Mouse (Mus musculus): ENCODE data around the gene Cntnap2.

The Cntnap2 gene

DNA sequence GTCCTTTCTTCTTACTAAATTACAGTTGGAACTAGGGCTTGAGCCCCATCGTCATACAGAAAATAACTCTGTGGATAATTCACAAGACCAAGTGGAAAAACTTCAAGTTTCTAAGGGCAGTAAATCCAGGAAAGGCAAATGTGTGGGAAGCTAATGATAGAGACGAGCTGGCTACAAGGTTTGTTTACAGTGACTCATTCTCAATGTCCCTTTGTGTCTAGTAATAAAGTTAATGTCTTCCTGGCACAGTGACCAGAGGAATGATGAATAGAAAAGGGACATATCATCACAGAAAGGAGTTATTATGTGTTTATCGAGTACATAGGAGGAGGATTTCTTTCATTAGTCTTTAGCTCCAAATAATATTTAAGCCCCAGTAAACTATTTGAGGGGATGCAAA lies 828.7 kb downstream of the Cntnap2 start:
- no peak for DNase-seq (ENCODE audit: low read depth in 2 of 2, low spot score in 2 of 2)

DNA sequence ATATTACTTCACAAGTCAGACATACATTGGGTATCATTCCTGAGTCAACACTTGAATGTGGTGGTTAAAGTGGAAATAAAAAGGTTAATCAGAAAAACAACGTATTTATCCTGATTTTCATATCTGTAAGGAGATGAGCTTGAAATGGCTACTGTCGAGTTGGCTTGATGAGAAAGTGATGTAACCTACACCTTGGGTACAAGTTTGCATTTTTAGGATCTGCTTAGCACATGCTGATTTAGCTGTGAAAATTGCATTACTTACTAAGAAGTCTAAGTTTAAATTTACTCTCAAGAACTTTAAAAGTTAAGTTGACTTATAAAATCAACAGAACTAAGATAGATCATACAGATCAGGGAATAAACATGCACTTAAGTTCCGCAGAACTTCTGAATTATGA lies 879.1 kb downstream of the Cntnap2 start:
- DNase-seq (ENCODE audit: low read depth in 2 of 2, low spot score in 2 of 2), result no peak

DNA sequence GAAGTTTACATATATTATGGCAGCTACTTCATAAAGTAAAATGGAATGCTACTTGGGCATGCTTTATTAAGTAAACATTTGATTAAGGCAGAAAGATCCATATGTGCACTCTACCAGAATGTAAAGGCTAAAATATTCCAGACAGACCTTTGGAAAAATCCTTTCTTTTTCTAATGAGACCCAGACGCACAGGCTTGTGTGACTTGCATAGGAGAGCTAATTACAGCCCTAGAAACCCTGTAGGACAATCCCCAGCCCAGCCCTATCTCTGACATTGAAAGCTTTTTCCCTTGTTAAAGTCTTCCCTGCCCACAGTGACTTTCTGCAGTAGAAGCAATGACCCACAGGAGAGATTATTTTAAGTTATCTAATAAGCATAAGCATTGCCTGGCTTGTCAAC lies 879.6 kb downstream of the Cntnap2 start:
- DNase-seq (ENCODE audit: low read depth in 2 of 2, low spot score in 2 of 2), result no peak

DNA sequence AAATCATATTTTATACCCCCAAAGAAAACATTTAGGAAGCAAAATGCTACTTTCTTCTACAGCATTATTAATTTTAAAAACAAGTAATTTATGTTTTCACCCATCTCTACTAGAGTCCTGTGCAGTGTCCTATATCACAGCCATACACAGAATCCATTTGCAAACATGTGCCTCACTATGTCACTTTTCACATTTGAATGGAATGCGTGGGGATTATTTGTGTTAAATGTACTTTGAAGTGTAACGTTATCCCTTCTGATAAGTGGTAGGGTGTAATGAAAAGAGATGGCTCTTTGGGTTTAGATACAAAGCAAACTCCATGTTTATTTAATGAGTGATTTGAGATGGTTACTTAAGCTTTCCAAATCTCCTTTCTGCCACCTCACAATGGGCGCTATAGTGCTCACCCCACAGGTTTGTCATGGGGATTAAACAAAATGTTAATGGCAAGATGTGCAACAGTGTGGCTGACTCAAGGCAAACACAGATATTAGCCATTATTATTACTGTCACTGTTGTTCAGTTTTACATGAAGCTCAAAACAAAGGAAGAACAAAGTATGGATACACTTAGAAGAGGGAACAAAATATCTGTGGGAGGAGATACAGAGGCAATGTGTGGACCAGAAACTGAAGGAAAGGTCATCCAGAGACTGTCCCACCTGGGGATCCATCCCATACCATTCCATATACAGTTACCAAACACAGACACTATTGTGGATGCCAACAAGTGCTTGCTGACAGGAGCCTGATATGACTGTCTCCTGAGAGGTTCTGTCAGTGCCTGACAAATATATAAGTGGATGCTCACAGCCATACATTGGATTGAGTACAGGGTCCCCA lies 886.2 kb downstream of the Cntnap2 start:
- DNase-seq (ENCODE audit: low read depth in 2 of 2, low spot score in 2 of 2), result no peak

DNA sequence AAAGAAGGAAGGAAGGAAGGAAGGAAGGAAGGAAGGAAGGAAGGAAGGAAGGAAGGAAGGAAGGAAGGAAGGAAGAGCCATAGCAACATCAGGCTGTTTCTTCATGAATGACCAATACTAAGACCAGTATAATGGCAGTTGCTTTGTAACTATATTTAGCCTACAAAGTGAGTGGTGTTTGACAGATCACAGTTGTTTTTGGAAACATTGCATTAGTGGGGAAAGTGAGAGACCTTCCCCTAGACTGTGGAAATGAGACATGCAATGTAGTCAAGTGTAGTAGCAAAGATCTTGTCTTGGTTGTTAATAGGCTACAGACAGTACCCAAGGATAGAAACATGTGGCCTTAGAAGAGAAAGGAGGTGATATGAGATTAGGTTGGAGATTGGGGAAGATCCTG lies 895.6 kb downstream of the Cntnap2 start:
- DNase-seq (ENCODE audit: low read depth in 2 of 2, low spot score in 2 of 2), result no peak

DNA sequence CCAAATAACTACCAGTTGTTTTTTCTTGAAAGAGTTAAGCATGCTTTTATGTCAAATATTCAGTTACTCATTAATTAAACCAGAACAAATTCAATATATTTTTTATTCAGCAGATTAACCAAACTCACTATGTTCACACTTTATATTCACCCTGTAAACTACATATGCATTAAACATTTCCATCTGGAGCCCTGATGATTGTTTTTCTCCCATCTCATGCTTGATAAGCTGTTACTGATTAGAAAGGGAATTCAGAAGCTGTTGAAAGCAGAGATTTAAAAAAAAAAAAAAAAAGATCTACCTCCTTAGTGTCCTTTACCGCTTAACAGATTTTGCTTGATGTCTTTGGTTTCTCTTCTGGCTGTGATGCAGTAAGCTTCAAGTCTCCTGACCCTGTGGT lies 905.3 kb downstream of the Cntnap2 start:
- DNase-seq (ENCODE audit: low read depth in 2 of 2, low spot score in 2 of 2), result no peak

DNA sequence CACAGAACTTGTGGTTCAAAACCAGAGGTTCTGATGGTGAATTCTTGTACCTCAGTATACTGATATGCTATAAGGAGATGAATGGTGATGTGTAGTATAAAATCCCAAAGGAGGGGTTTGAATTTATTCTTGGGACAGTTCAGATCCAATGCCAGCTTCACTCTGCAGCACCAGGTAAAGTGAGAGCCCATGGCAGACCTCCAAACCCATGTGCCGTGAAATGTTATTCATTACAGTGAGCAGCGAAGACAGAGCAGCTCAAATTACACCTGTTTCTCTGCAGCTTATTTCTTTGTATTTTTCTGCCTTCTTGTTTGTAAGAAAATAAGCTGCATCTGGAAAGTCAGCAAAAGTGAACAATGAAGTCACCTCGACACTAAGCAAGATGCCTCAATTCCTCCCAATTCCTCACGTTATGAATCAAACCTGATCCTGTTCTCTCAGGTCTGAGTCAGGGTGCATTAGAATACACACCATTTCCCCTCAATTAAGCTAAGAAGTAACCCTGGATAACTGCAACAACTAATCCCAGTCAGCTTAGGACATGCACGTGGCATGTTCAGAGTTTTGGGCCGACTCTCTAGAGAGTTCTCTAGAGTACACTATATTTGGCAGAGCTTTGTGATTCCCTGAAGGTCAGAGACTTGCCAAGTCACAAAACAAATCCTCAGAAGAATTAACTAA lies 915.5 kb downstream of the Cntnap2 start:
- no peak for DNase-seq (ENCODE audit: low read depth in 2 of 2, low spot score in 2 of 2)

DNA sequence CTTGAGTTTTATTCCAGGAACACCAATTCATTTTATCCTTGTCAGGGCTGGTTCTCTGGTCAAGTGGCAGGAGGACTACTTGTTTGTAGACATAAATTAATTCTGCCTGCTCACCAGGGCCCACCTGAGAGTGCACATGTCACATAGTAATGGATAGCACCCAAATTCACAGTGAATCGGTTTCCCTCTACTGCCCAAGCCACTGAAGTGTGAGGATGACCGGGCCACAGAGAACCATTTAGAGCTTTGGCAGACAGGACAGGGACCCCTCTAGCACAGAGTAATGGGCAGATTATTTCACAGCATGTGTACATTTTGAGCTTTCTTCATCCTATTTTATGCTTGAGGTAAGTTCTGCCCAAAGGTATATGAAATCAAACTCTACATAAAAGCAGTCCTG lies 920.0 kb downstream of the Cntnap2 start:
- no peak for DNase-seq (ENCODE audit: low read depth in 2 of 2, low spot score in 2 of 2)

DNA sequence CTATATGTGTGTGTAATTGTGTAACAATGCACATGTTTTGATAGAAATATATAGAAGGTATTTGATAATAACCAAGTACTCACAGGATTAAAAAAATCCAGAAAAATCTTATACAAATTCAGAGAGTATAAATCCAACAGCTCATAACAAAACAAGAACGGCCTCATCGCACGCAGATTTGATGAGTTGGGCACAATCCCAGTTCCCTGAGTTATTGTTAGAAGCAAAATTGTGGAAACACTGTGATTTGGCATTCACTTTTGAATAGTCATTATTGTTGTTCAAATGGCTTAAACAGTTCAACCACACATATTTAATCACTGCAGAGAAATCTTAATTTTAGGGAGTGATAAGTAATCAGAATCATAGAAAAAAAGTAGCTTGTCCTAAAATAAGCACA lies 928.9 kb downstream of the Cntnap2 start:
- DNase-seq (ENCODE audit: low read depth in 2 of 2, low spot score in 2 of 2), result no peak

DNA sequence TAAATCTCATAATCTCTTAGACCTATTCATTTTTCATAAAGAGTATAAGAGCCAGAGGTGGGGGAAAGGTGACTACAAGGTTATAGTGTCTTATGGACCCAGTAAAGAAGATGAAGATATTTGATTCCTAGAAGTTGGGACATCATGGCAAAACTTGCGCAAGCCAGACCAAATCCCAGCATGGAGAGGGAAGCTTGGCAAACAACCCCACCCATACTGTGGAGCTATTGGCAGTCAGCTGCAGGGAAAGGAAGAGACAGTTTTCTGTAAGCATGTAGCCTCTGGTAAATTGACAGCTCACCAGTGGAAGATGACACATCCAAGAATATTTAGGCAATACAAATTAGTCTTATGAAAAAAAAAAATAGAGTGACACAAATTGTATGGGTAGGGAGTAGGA lies 931.9 kb downstream of the Cntnap2 start:
- no peak for DNase-seq (ENCODE audit: low read depth in 2 of 2, low spot score in 2 of 2)

DNA sequence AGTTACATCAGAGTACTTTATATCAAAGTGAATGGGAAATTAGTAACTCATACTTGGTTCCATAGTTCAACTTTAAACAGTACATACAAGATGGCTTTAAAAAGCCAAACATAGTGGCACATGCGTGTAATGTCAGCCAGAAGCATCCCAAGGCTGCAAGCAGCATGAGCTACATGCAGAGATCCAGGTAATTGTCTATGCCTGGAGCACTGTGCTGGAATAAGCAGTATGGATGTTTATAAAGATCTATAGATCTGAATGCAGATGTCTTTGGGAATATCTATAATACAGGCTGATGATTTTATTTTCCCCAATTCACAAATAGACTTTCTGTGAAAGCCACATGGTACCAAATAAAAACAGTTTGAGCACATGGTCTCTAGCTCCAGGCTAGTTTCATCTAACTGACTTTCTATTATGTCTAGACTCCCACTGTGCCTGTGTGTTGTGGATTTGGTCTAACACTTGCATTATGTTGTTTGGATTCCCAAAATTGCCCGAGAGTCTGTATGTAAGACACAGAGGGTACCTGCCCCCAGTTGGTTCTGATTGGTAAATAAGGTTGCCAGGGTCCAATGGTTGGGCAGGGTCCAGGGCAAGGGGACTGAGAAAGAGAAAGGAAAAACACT lies 963.5 kb downstream of the Cntnap2 start:
- DNase-seq (ENCODE audit: low read depth in 2 of 2, low spot score in 2 of 2), result no peak

DNA sequence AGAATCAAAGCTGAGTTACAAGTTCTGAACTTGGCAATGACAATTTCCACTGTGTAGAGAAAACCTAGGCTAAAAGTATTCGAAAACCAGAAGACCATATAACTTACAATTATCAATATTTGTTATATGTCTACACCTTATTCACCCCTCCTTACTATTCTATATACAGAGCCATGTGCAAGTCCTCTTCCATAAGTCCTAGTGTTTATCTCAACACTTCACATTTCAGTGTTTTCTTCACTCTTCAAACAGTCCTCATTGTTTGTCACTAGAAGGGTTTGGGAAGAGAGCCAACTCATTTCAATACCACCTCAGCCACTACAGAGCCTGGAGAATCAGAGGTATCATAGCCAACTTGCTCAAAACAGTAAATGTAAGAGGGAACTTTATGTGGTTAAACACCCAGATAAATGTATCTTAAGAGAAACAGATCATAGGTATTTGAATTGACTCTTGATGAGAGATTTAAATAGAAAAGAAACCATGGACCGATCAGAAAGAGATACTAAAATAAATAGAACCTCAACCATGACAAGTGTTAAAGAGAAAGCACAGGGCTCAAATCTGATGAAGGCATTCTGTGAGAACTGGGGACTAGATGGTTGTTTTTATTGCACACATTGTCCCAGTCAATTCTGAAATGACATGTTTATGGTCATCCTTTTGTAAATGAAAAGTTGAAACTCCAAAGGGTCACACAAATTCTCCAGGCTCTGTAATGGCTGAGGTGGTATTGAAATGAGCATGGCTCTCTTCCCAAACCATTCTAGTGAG lies 972.9 kb downstream of the Cntnap2 start:
- no peak for DNase-seq (ENCODE audit: low read depth in 2 of 2, low spot score in 2 of 2)

DNA sequence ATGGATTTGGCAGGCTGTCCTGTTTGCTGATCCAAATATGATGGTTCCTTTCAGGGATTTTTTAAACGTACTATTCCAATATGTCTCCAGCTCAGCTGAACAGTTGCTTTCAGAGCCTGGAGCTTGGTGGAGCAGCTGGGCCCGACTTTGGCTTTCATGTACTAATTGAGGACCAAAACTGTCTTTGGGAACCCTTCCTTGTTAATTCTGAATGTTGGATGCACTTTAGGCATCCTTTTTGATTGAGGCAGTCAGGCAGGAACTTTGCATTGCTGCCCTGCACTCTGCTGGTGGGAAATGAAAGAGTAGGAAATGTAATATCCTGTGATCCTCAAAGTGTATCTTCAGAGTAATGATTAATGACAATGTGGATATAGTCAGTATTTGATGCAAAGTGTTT lies 974.0 kb downstream of the Cntnap2 start:
- DNase-seq (ENCODE audit: low read depth in 2 of 2, low spot score in 2 of 2), result no peak

DNA sequence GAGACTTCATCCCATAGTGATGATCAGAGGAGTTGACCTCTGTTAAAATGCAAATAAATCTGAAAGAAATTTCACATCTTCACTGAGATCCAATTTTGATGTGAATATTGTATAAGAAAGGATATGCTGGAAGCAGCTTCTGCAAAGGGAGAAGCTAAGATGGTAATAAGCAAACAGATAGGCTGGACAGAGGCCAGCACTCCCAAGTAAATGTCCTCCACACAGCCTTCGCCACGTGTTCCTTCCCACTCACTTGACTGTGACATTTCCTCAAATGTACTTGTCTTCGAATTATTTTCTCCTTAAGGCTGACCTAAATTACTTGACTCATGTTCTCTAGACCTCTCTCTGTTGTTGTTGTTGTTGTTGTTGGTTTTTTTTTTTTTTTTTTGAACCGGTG lies 981.5 kb downstream of the Cntnap2 start:
- DNase-seq (ENCODE audit: low read depth in 2 of 2, low spot score in 2 of 2), result no peak

DNA sequence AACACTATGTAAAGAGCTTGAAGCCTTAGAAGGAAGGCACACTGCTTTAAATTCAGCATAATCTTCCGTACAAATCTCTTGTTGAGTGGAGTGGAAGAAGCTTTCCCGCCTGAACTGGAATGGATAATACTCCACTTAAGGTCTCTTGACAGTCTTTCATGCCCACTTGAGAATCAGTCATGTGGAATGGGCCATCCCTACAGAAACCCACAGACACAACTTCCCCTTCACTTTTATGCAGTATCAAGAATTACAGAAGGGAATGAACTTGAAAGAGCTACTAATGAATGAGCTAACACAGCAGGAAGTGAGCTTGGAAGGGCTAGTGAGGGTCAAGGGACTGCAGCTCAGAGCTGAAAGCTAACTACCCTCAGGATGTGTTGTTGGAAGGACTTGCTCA lies 1021.1 kb downstream of the Cntnap2 start:
- DNase-seq (ENCODE audit: low read depth in 2 of 2, low spot score in 2 of 2), result no peak

DNA sequence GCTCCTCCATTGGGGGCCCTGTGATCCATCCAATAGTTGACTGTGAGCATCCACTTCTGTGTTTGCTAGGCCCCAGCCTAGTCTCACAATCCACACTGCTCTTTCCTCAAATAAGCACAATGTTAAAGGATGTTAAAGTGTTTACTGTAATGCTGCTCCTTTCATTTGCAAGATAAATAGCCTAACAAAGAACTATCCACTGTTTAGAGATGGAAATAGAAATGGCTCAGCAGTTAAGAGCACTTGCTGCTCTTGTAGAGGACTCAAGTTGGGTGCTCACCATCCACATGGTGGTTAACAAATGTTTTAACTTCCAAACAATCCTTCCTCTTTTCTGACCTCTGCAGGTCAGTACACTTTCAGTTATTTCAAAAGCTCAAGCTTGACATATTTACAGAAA lies 1022.3 kb downstream of the Cntnap2 start:
- no peak for DNase-seq (ENCODE audit: low read depth in 2 of 2, low spot score in 2 of 2)

DNA sequence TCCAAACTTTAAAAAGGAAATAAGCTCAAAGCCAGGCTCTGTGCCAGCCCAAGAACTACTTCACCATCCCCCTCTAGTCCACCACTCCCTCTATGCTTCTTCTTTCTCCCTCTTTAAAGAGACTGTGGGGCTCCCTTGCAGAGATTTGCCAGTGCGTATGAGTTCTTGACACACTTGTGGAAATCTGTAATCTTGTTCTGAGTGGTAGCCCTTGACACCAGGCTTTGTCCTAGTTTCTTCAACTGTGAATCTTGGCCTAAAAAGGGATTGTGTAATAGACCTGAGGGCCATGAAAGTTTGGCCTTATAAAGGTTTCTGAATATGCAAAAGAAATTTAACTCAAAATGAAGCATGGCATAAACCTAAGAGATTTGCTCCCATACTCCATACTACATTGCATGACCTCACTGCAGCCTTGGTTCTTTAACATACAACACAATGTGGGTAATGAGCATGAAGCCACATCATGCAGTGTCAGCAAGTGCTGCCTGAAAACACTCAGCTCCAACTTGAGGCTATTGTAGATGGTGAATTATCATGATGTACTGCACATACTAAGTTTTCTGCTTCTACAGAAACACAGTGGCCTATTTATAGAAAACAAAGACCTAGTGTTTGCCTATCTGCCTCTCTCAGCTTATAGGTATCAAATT lies 1084.2 kb downstream of the Cntnap2 start:
- no peak for DNase-seq (ENCODE audit: low read depth in 2 of 2, low spot score in 2 of 2)

DNA sequence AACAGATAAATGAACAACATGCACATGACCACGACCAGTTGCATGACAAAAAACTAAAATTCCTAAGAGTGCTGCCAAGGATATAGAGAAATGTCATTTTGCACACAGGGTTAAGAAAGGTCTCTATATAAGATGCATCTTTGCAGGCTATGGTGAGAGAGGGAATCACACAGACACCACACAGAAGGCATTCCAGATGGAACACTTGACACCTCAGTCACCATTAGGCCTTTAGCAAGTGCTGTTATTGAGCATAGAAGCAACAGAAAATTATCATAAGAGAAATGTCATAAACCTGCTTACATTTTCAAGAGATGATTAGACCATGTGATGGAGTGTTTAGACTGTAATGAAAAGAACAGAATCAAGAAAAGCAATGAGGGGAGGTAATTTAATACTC lies 1107.7 kb downstream of the Cntnap2 start:
- DNase-seq (ENCODE audit: low read depth in 2 of 2, low spot score in 2 of 2), result no peak

DNA sequence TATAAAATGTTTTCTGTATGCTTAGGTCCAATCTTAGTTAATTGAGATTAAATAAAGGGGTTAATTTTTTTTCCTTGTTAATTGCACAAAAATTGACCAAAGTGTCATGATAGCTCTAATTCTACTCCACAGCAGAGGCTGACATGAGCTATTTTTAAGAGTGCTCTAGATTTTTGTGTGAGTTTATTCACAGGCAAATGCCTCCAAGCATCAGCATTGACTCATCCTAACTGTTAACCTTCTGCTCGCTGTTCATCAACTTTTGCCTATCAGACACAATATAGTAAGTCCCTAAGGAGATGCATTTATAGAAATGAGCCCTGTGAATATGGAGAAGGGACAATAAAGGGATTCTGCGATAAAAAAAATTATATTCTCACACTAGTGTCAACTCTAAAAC lies 1138.1 kb downstream of the Cntnap2 start:
- DNase-seq (ENCODE audit: low read depth in 2 of 2, low spot score in 2 of 2), result no peak

DNA sequence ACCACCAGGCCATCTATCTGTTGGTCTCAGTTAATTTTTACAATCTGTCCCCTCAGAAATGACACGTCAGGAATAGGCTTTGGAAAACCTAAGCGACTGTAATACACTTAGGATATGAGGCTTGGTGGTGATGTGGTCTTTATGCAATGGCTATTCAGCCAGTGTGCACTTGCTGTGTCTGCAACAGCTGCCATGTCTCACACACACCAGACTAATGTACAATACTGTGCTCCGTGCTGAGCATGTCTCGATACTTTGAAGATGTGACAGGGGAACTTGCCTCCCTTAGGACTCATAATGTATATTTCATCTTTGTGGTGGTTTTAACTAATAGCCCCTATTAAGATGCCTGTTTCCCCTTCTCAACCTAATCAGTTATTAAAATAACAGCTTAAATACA lies 1142.7 kb downstream of the Cntnap2 start:
- no peak for DNase-seq (ENCODE audit: low read depth in 2 of 2, low spot score in 2 of 2)

DNA sequence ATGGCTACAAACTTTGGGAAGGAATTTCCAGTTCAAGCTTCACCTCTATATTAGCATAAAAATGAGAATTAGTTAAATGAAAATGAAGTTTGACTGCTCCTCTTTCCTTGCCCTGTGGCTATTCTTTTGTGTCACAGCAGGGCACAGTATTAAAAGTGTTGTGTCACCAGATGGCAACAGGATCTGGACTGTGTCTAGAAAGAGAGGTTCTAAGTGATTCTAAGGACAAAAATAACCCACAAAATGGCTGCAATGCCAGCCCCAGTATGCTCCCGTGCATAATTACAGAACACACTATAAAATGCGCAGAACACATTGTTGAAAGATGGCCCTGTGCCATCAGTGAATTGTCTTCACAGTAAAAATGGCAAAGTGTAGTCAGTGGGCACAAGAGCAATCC lies 1146.4 kb downstream of the Cntnap2 start:
- DNase-seq (ENCODE audit: low read depth in 2 of 2, low spot score in 2 of 2), result no peak

Data from CD8-positive naive resting alpha-beta T cell, adult 2 months (primary cell).